In genomic region chr5:114587908-114588307, GRCm38 (mm10) we compare ENCODE assay signal across 8 mouse cellular contexts. TPM values are rescaled to one million over a fixed set of nuclear protein-coding genes. Genes with fewer than 3 reads are reported as not detected.
DNase-seq lines count a peak whose midpoint lies in the region; ATAC-seq lines count a peak whose summit lies in the region.
"Had no signal": no experiment of that assay in that cellular context is flagged by ENCODE, and none has a peak within 500 bp of the region (broad histone marks: within the 10 kb centered on the region; RNA-seq: fewer than 3 reads in every experiment).

No protein-coding gene starts in this region.

- peaks cover 34% of the 10 kb centered on the region for H3K27me3 ChIP-seq in midbrain, embryonic 12.5 days
- no peaks in the 10 kb centered on the region for H3K27me3 ChIP-seq in midbrain, embryonic 11.5 days (ENCODE audit: control insufficient read depth, insufficient read depth, low read length)
- H3K27me3 ChIP-seq in kidney, embryonic 16.5 days (ENCODE audit: insufficient read depth, low read length), result no peaks in the 10 kb centered on the region
- H3K27me3 ChIP-seq: embryonic facial prominence, embryonic 12.5 days had no signal

- peaks cover 93% of the 10 kb centered on the region for H3K4me1 ChIP-seq in midbrain, embryonic 12.5 days
- peaks cover 91% of the 10 kb centered on the region for H3K4me1 ChIP-seq in midbrain, embryonic 11.5 days (ENCODE audit: control insufficient read depth, insufficient read depth, low read length)
- H3K4me1 ChIP-seq in kidney, embryonic 16.5 days (ENCODE audit: insufficient read depth, low read length), result peaks cover 95% of the 10 kb centered on the region

- no peak overlapping the region for H3K4me3 ChIP-seq in midbrain, embryonic 12.5 days
- no peak overlapping the region for H3K4me3 ChIP-seq in midbrain, embryonic 11.5 days (ENCODE audit: low read depth, low read length)
- H3K4me3 ChIP-seq in kidney, embryonic 16.5 days (ENCODE audit: low read length), result no peak overlapping the region
- H3K4me3 ChIP-seq: embryonic facial prominence, embryonic 12.5 days had no signal

- no peak for ATAC-seq in midbrain, embryonic 12.5 days (ENCODE audit: low FRiP score, low read depth)
- ATAC-seq in midbrain, embryonic 11.5 days (ENCODE audit: low FRiP score), result no peak
- peak; percentile 19 for ATAC-seq in kidney, embryonic 16.5 days (ENCODE audit: low FRiP score, low TSS enrichment)
- ATAC-seq in erythroblast, adult 5-6 weeks (replicated peaks; ENCODE audit: low FRiP score, poor library complexity, severe bottlenecking), result no peak

- 46% methylated on average over 9 of the region's 9 CpGs for WGBS in midbrain, embryonic 12.5 days
- 49% methylated on average over 9 of the region's 9 CpGs for whole genome bisulfite sequencing in midbrain, embryonic 11.5 days
- 28% methylated on average over 9 of the region's 9 CpGs for WGBS in kidney, embryonic 16.5 days

- H3K27ac ChIP-seq in midbrain, embryonic 12.5 days (replicated peaks), result peak overlapping the region; percentile 77; the same call in 1 of the 2 replicates
- H3K27ac ChIP-seq in midbrain, embryonic 11.5 days (ENCODE audit: low read depth, low read length), result no peak overlapping the region
- H3K27ac ChIP-seq in kidney, embryonic 16.5 days (ENCODE audit: low read length), result peak overlapping the region; percentile 86
- H3K27ac ChIP-seq: embryonic facial prominence, embryonic 12.5 days had no signal

- DNase-seq in midbrain, embryonic 11.5 days (ENCODE audit: low spot score, missing footprints), result no peak
- DNase-seq in c-Kit-positive CD71-negative TER-119-negative erythroid progenitor cells, embryonic 14.5 days (ENCODE audit: low read depth), result peak; percentile 87
- DNase-seq in naive thymus-derived CD4-positive, alpha-beta T cell, adult 2 months (ENCODE audit: low read depth), result peak; percentile 69
- DNase-seq in thymus, postnatal 4 days, result peak; percentile 91

- H3K9ac ChIP-seq in midbrain, embryonic 12.5 days (replicated peaks), result no peak overlapping the region
- no peak overlapping the region for H3K9ac ChIP-seq in midbrain, embryonic 11.5 days (ENCODE audit: low read length)
- no peak overlapping the region for H3K9ac ChIP-seq in kidney, embryonic 16.5 days (replicated peaks; ENCODE audit: low read length)
- H3K9ac ChIP-seq: embryonic facial prominence, embryonic 12.5 days had no signal

- H3K9me3 ChIP-seq in midbrain, embryonic 12.5 days, result no peaks in the 10 kb centered on the region
- no peaks in the 10 kb centered on the region for H3K9me3 ChIP-seq in midbrain, embryonic 11.5 days (ENCODE audit: control insufficient read depth, low read length)
- no peaks in the 10 kb centered on the region for H3K9me3 ChIP-seq in kidney, embryonic 16.5 days (ENCODE audit: low read length)
- H3K9me3 ChIP-seq: embryonic facial prominence, embryonic 12.5 days had no signal

- H3K36me3 ChIP-seq in midbrain, embryonic 12.5 days, result no peaks in the 10 kb centered on the region
- no peaks in the 10 kb centered on the region for H3K36me3 ChIP-seq in midbrain, embryonic 11.5 days (ENCODE audit: control insufficient read depth, insufficient read depth, low read length)
- no peaks in the 10 kb centered on the region for H3K36me3 ChIP-seq in kidney, embryonic 16.5 days (ENCODE audit: insufficient read depth, low read length)
- H3K36me3 ChIP-seq: embryonic facial prominence, embryonic 12.5 days had no signal

- H3K4me2 ChIP-seq in midbrain, embryonic 12.5 days (replicated peaks), result no peak overlapping the region
- no peak overlapping the region for H3K4me2 ChIP-seq in midbrain, embryonic 11.5 days
- peak overlapping the region; percentile 31 for H3K4me2 ChIP-seq in kidney, embryonic 16.5 days (replicated peaks; ENCODE audit: low read depth, low read length)
- H3K4me2 ChIP-seq: embryonic facial prominence, embryonic 12.5 days had no signal

RNA-seq across cellular contexts. Expression of gene Fam222a, which starts 20.1 kb away (rescaled TPM):
- 9.4 and 10.2 TPM in 2 replicates for polyA plus RNA-seq in midbrain, embryonic 12.5 days (2016; fragmentation: Nextera tagmentation; extraction: Ambion mirVana)
- polyA plus RNA-seq in midbrain, embryonic 11.5 days (2014; fragmentation: Nextera tagmentation; extraction: Ambion mirVana), result 5.8 and 6.7 TPM in 2 replicates
- 4.1 and 4.5 TPM in 2 replicates for polyA plus RNA-seq in kidney, embryonic 16.5 days (2015; fragmentation: Nextera tagmentation; extraction: Ambion mirVana)
- total RNA-seq in erythroblast, adult 5-6 weeks (2015; ENCODE audit: low replicate concordance), result 1.2 TPM in 1 of 2 replicates, not detected in the other
- total RNA-seq in erythroblast, adult 5-6 weeks (2017; ENCODE audit: low replicate concordance), result not detected in 2 replicates
